Mouse (Mus musculus): Measurements from ENCODE around the gene Tbc1d17.

Gene Tbc1d17

GRCm38 (mm10) chr7:44821666-44822448 lies 27.0 kb downstream of the Tbc1d17 start:
- no peak for DNase-seq (ENCODE audit: low spot score)

- no peak for DNase-seq (ENCODE audit: low spot score)
Measured at GRCm38 (mm10) chr7:44820525-44820924, 28.4 kb downstream of the Tbc1d17 start.

GRCm38 (mm10) chr7:44819863-44820262 lies 29.0 kb downstream of the Tbc1d17 start:
- no peak for DNase-seq (ENCODE audit: low spot score)

GRCm38 (mm10) chr7:44819391-44819790 lies 29.5 kb downstream of the Tbc1d17 start:
- no peak for DNase-seq (ENCODE audit: low spot score)

- peak; percentile 29 for DNase-seq (ENCODE audit: low spot score)
Measured at GRCm38 (mm10) chr7:44818751-44819235, 30.1 kb downstream of the Tbc1d17 start.

- DNase-seq (ENCODE audit: low spot score) = no peak
Measured at GRCm38 (mm10) chr7:44818164-44818563, 30.7 kb downstream of the Tbc1d17 start.

- DNase-seq (ENCODE audit: low spot score) = no peak
Measured at GRCm38 (mm10) chr7:44817441-44817840, 31.4 kb downstream of the Tbc1d17 start.

GRCm38 (mm10) chr7:44816470-44817021 lies 32.3 kb downstream of the Tbc1d17 start, which contains the start of gene Atf5:
TSS of gene Atf5 (minus strand) at chr7:44816658.
- DNase-seq (ENCODE audit: low spot score) = peak; percentile 62

GRCm38 (mm10) chr7:44815721-44816469 lies 33.0 kb downstream of the Tbc1d17 start, which contains the start of the genes Nup62 and Il4i1:
TSS of gene Nup62 (plus strand) at chr7:44816088.
TSS of gene Il4i1 (plus strand) at chr7:44816387.
- DNase-seq (ENCODE audit: low spot score) = peak; percentile 97

- no peak for DNase-seq (ENCODE audit: low spot score)
Measured at GRCm38 (mm10) chr7:44814952-44815553, 33.8 kb downstream of the Tbc1d17 start.

GRCm38 (mm10) chr7:44814423-44814822 lies 34.5 kb downstream of the Tbc1d17 start:
- no peak for DNase-seq (ENCODE audit: low spot score)

- DNase-seq (ENCODE audit: low spot score) = no peak
Measured at GRCm38 (mm10) chr7:44813985-44814384, 34.9 kb downstream of the Tbc1d17 start.

- no peak for DNase-seq (ENCODE audit: low spot score)
Measured at GRCm38 (mm10) chr7:44812651-44813325, 36.1 kb downstream of the Tbc1d17 start.

GRCm38 (mm10) chr7:44810819-44811557 lies 37.9 kb downstream of the Tbc1d17 start:
- no peak for DNase-seq (ENCODE audit: low spot score)

- DNase-seq (ENCODE audit: low spot score) = no peak
Measured at GRCm38 (mm10) chr7:44810365-44810764, 38.5 kb downstream of the Tbc1d17 start.

GRCm38 (mm10) chr7:44809466-44809865 lies 39.4 kb downstream of the Tbc1d17 start:
- no peak for DNase-seq (ENCODE audit: low spot score)

- DNase-seq (ENCODE audit: low spot score) = no peak
Measured at GRCm38 (mm10) chr7:44808927-44809326, 40.0 kb downstream of the Tbc1d17 start.

- DNase-seq (ENCODE audit: low spot score) = no peak
Measured at GRCm38 (mm10) chr7:44792781-44793180, 56.1 kb downstream of the Tbc1d17 start.

GRCm38 (mm10) chr7:44790066-44790465 lies 58.8 kb downstream of the Tbc1d17 start:
- no peak for DNase-seq (ENCODE audit: low spot score)

- DNase-seq (ENCODE audit: low spot score) = no peak
Measured at GRCm38 (mm10) chr7:44789531-44789930, 59.3 kb downstream of the Tbc1d17 start.

All from c-Kit-positive CD71-positive TER-119-positive erythroid progenitor cells, embryonic 14.5 days (primary cell).